Mouse (Mus musculus) c-Kit-positive CD71-negative TER-119-negative erythroid progenitor cells, embryonic 14.5 days (primary cell): ENCODE measurements around the gene Tmem150a.
A peak's percentile ranks its signal among the peaks of the same experiment; 100 is the strongest.

Experiments used
- DNase-seq: peaks from one replicate; pipeline ENCODE4 v3.0.0-alpha.2; 2013; ENCODE audit warnings: low read depth

Tmem150a gene

GRCm38 (mm10) chr6:72352636-72353405 is 2.4 kb upstream of the Tmem150a start:
- no peak for DNase-seq

GRCm38 (mm10) chr6:72354025-72354424 is 1.2 kb upstream of the Tmem150a start:
- no peak for DNase-seq

GRCm38 (mm10) chr6:72356001-72356532 is 820 bp downstream of the Tmem150a start:
- no peak for DNase-seq

- DNase-seq = no peak
These were observed 2.2 kb downstream of the Tmem150a start for GRCm38 (mm10) chr6:72357164-72358079.

GRCm38 (mm10) chr6:72358086-72358764 is 3.0 kb downstream of the Tmem150a start:
- DNase-seq = no peak

- no peak for DNase-seq
These were observed 4.1 kb downstream of the Tmem150a start for GRCm38 (mm10) chr6:72359343-72359742.

GRCm38 (mm10) chr6:72359891-72360598 is 4.8 kb downstream of the Tmem150a start:
- DNase-seq = no peak

- no peak for DNase-seq
These were observed 5.3 kb downstream of the Tmem150a start for GRCm38 (mm10) chr6:72360599-72360935.

GRCm38 (mm10) chr6:72361121-72361551 is 5.9 kb downstream of the Tmem150a start:
- no peak for DNase-seq

- DNase-seq = peak; percentile 94
These were observed 7.1 kb downstream of the Tmem150a start for GRCm38 (mm10) chr6:72362132-72363028.

- DNase-seq = no peak
These were observed 8.8 kb downstream of the Tmem150a start for GRCm38 (mm10) chr6:72364009-72364408.

GRCm38 (mm10) chr6:72364985-72365384 is 9.7 kb downstream of the Tmem150a start:
- no peak for DNase-seq

GRCm38 (mm10) chr6:72366304-72366703 is 11.1 kb downstream of the Tmem150a start:
- no peak for DNase-seq

GRCm38 (mm10) chr6:72366844-72367443 is 11.7 kb downstream of the Tmem150a start, which contains the start of gene Rnf181:
Gene Rnf181 (minus strand): TSS chr6:72366956.
- no peak for DNase-seq

- DNase-seq = no peak
These were observed 12.3 kb downstream of the Tmem150a start for GRCm38 (mm10) chr6:72367460-72367974.

- DNase-seq = no peak
These were observed 14.3 kb downstream of the Tmem150a start for GRCm38 (mm10) chr6:72369557-72369956.

GRCm38 (mm10) chr6:72370091-72370490 is 14.8 kb downstream of the Tmem150a start:
- no peak for DNase-seq

- no peak for DNase-seq
These were observed 15.9 kb downstream of the Tmem150a start for GRCm38 (mm10) chr6:72371147-72371546.

GRCm38 (mm10) chr6:72371571-72371970 is 16.3 kb downstream of the Tmem150a start:
- DNase-seq = no peak

GRCm38 (mm10) chr6:72373184-72373583 is 17.9 kb downstream of the Tmem150a start:
- no peak for DNase-seq
